Mouse (Mus musculus): Measurements from ENCODE around the gene Dmrtb1. TPM values are rescaled to one million over a fixed set of nuclear protein-coding genes. Genes with fewer than 3 reads are reported as not detected.

Dmrtb1 gene
- total RNA-seq, 4 experiments from 2014 or later = not detected

GRCm38 (mm10) chr4:107680311-107681098, 3.5 kb downstream of the Dmrtb1 start:
- no peak for DNase-seq

- no peak for DNase-seq
Measured at GRCm38 (mm10) chr4:107675645-107676044, 8.4 kb downstream of the Dmrtb1 start.

GRCm38 (mm10) chr4:107674322-107674644, 9.7 kb downstream of the Dmrtb1 start:
- no peak for DNase-seq

- peak; percentile 46 for DNase-seq
Measured at GRCm38 (mm10) chr4:107673638-107674321, 10.2 kb downstream of the Dmrtb1 start.

GRCm38 (mm10) chr4:107670731-107671130, 13.3 kb downstream of the Dmrtb1 start:
- DNase-seq = no peak

- no peak for DNase-seq
Measured at GRCm38 (mm10) chr4:107668514-107668913, 15.5 kb downstream of the Dmrtb1 start.

- no peak for DNase-seq
Measured at GRCm38 (mm10) chr4:107660649-107661048, 23.4 kb downstream of the Dmrtb1 start.

GRCm38 (mm10) chr4:107653280-107653643, 30.8 kb downstream of the Dmrtb1 start:
- DNase-seq = no peak

- DNase-seq = peak; percentile 42
Measured at GRCm38 (mm10) chr4:107652598-107653279, 31.3 kb downstream of the Dmrtb1 start.

- DNase-seq = no peak
Measured at GRCm38 (mm10) chr4:107651021-107651496, 33.0 kb downstream of the Dmrtb1 start.

GRCm38 (mm10) chr4:107648959-107649485, 35.0 kb downstream of the Dmrtb1 start:
- peak; percentile 20 for DNase-seq

- no peak for DNase-seq
Measured at GRCm38 (mm10) chr4:107641624-107642023, 42.4 kb downstream of the Dmrtb1 start.

- no peak for DNase-seq
Measured at GRCm38 (mm10) chr4:107638303-107638702, 45.7 kb downstream of the Dmrtb1 start.

- DNase-seq = peak; percentile 14
Measured at GRCm38 (mm10) chr4:107637670-107638069, 46.4 kb downstream of the Dmrtb1 start.

- DNase-seq = no peak
Measured at GRCm38 (mm10) chr4:107636099-107636498, 47.9 kb downstream of the Dmrtb1 start.

GRCm38 (mm10) chr4:107634631-107635030, 49.4 kb downstream of the Dmrtb1 start:
- DNase-seq = no peak

- no peak for DNase-seq
Measured at GRCm38 (mm10) chr4:107628921-107629411, 55.1 kb downstream of the Dmrtb1 start.

- no peak for DNase-seq
Measured at GRCm38 (mm10) chr4:107628226-107628625, 55.8 kb downstream of the Dmrtb1 start.
